Mouse (Mus musculus): Measurements from ENCODE around the gene Fcrla.

The Fcrla gene

GRCm38 (mm10) chr1:170889310-170889709 lies 38.1 kb downstream of the Fcrla start:
- no peak for DNase-seq (ENCODE audit: low spot score in 2 of 2)

GRCm38 (mm10) chr1:170886044-170886458 lies 41.3 kb downstream of the Fcrla start:
- DNase-seq (ENCODE audit: low spot score in 2 of 2) = no peak

- DNase-seq (ENCODE audit: low spot score in 2 of 2) = peak; percentile 67 to 81
These were observed 42.3 kb downstream of the Fcrla start, which contains the start of the genes Gm26620 and Dusp12 for GRCm38 (mm10) chr1:170884978-170885561. Gene Gm26620 (plus strand): TSS chr1:170885065. Gene Dusp12 (minus strand): TSS chr1:170885540.

- no peak for DNase-seq (ENCODE audit: low spot score in 2 of 2)
These were observed 43.0 kb downstream of the Fcrla start for GRCm38 (mm10) chr1:170884390-170884789.

GRCm38 (mm10) chr1:170882915-170883485 lies 44.4 kb downstream of the Fcrla start:
- no peak for DNase-seq (ENCODE audit: low spot score in 2 of 2)

- no peak for DNase-seq (ENCODE audit: low spot score in 2 of 2)
These were observed 50.5 kb downstream of the Fcrla start for GRCm38 (mm10) chr1:170876906-170877305.

GRCm38 (mm10) chr1:170875676-170876075 lies 51.7 kb downstream of the Fcrla start:
- no peak for DNase-seq (ENCODE audit: low spot score in 2 of 2)

GRCm38 (mm10) chr1:170871961-170872360 lies 55.4 kb downstream of the Fcrla start:
- no peak for DNase-seq (ENCODE audit: low spot score in 2 of 2)

- DNase-seq (ENCODE audit: low spot score in 2 of 2) = no peak
These were observed 56.0 kb downstream of the Fcrla start for GRCm38 (mm10) chr1:170871402-170871801.

GRCm38 (mm10) chr1:170868905-170869283 lies 58.5 kb downstream of the Fcrla start:
- DNase-seq (ENCODE audit: low spot score in 2 of 2) = no peak

GRCm38 (mm10) chr1:170868107-170868904 lies 59.1 kb downstream of the Fcrla start:
- peak; percentile 34 to 43 for DNase-seq (ENCODE audit: low spot score in 2 of 2)

- peak; percentile 96 to 97 for DNase-seq (ENCODE audit: low spot score in 2 of 2)
These were observed 59.7 kb downstream of the Fcrla start, which contains the start of gene Atf6 for GRCm38 (mm10) chr1:170867691-170868105. Gene Atf6 (minus strand): TSS chr1:170867771.

Data from cerebellum, postnatal 4 days (tissue).